Mouse (Mus musculus) lung, embryonic 16.5 days (tissue): ENCODE measurements around the gene Sh3rf1. TPM values are rescaled to one million over a fixed set of nuclear protein-coding genes. Genes with fewer than 3 reads are reported as not detected.

Experiments used
- ATAC-seq: fragments of 200-750 bp; cut with Nextera tagmentation; 2 replicates; pipeline ENCODE4 v1.8.0; 2017; ENCODE audit warnings: low read depth, mild to moderate bottlenecking, moderate library complexity
- H3K27ac ChIP-seq: fragments of 300-500 bp; sonication (generic); 2 replicates; pipeline ENCODE4 v1.5.1; 2014; ENCODE audit warnings: mild to moderate bottlenecking, control low read depth, low read length
- H3K27me3 ChIP-seq: fragments of 300-500 bp; sonication (generic); 2 replicates; pipeline ENCODE4 v1.6.1; 2014; ENCODE audit warnings: low read depth, low read length, mixed read lengths; ENCODE audit not compliant: control insufficient read depth, insufficient read depth
- H3K36me3 ChIP-seq: fragments of 300-500 bp; sonication (generic); 2 replicates; pipeline ENCODE4 v1.6.1; 2014; ENCODE audit warnings: low read length; ENCODE audit not compliant: control insufficient read depth, insufficient read depth
- H3K4me1 ChIP-seq: fragments of 300-500 bp; sonication (generic); replicated peaks from 2 replicates; pipeline ENCODE4 v1.6.1; 2014; ENCODE audit warnings: low read length, mixed read lengths; ENCODE audit not compliant: control insufficient read depth, insufficient read depth
- H3K4me2 ChIP-seq: fragments of 300-500 bp; sonication (generic); 2 replicates; pipeline ENCODE4 v1.6.1; 2014; ENCODE audit warnings: low read depth, low read length, control low read depth
- H3K4me3 ChIP-seq: fragments of 300-500 bp; sonication (generic); 2 replicates; pipeline ENCODE4 v1.5.1; 2014; ENCODE audit warnings: mild to moderate bottlenecking, low read length, control low read depth
- H3K9ac ChIP-seq: fragments of 300-500 bp; sonication (generic); 2 replicates; pipeline ENCODE4 v1.6.1; 2014; ENCODE audit warnings: low read length, control low read depth
- H3K9me3 ChIP-seq: fragments of 300-500 bp; sonication (generic); 2 replicates; pipeline ENCODE4 v1.6.1; 2016; ENCODE audit warnings: low read length; ENCODE audit not compliant: control insufficient read depth
- WGBS: fragments of 180-500 bp; shearing (Covaris S2); extraction: QIAGEN DNeasy Blood & Tissue Kit; methylation state at CpG from one replicate; pipeline ENCODE4 v1.1.7; 2014; 5-methylcytosine and 5-hydroxymethylcytosine counted together
- polyA plus RNA-seq: library from polyadenylated mRNA; unstranded; fragments of >200 nt; fragmentation: Nextera tagmentation; extraction: Ambion mirVana; gene quantifications from 2 replicates; pipeline ENCODE4 v1.2.1, GENCODE M21; 2015

Gene Sh3rf1
- polyA plus RNA-seq, 1 experiment from 2014 or later = 18.7 TPM

GRCm38 (mm10) chr8:61265390-61265789 lies 41.7 kb downstream of the Sh3rf1 start:
- Histone ChIP-seq H3K27ac (peak overlapping the region; percentile 81), H3K4me2 (peak overlapping the region; percentile 38), H3K4me3 (no peak overlapping the region; the same call in 1 of the 2 replicates), H3K4me1 (peaks cover 34% of the 10 kb centered on the region), H3K9ac (no peak overlapping the region), H3K9me3 (no peaks in the 10 kb centered on the region), H3K27me3 (no peaks in the 10 kb centered on the region), H3K36me3 (no peaks in the 10 kb centered on the region)
- ATAC-seq = peak; percentile 87
- WGBS = 27% methylated on average over 5 of the region's 5 CpGs

GRCm38 (mm10) chr8:61267061-61267460 lies 43.4 kb downstream of the Sh3rf1 start:
- H3K36me3 ChIP-seq = no peaks in the 10 kb centered on the region
- H3K4me3 ChIP-seq = no peak overlapping the region
- ATAC-seq = 0 out of 2 replicates have a peak, but pooled peaks have one; percentile 6
- 98% methylated on average over 1 of the region's 1 CpGs for WGBS
- no peaks in the 10 kb centered on the region for H3K9me3 ChIP-seq
- H3K27me3 ChIP-seq = no peaks in the 10 kb centered on the region
- H3K27ac ChIP-seq = no peak overlapping the region
- no peak overlapping the region for H3K4me2 ChIP-seq
- no peak overlapping the region for H3K9ac ChIP-seq
- peaks cover 39% of the 10 kb centered on the region for H3K4me1 ChIP-seq

GRCm38 (mm10) chr8:61267692-61268091 lies 44.0 kb downstream of the Sh3rf1 start:
- no peak overlapping the region for H3K4me3 ChIP-seq
- ATAC-seq = peak; percentile 43; the same call in 1 of the 2 replicates
- H3K9ac ChIP-seq = no peak overlapping the region
- H3K4me1 ChIP-seq = peaks cover 43% of the 10 kb centered on the region
- H3K36me3 ChIP-seq = no peaks in the 10 kb centered on the region
- no peaks in the 10 kb centered on the region for H3K27me3 ChIP-seq
- no peak overlapping the region for H3K4me2 ChIP-seq
- H3K9me3 ChIP-seq = no peaks in the 10 kb centered on the region
- no peak overlapping the region for H3K27ac ChIP-seq
- whole genome bisulfite sequencing = 32% methylated on average over 8 of the region's 8 CpGs

GRCm38 (mm10) chr8:61268233-61268916 lies 44.7 kb downstream of the Sh3rf1 start:
- Histone ChIP-seq H3K4me3 (no peak overlapping the region), H3K9ac (no peak overlapping the region), H3K36me3 (no peaks in the 10 kb centered on the region), H3K4me2 (no peak overlapping the region), H3K27ac (no peak overlapping the region), H3K9me3 (no peaks in the 10 kb centered on the region), H3K4me1 (peaks cover 49% of the 10 kb centered on the region), H3K27me3 (no peaks in the 10 kb centered on the region)
- ATAC-seq = no peak
- 73% methylated on average over 10 of the region's 10 CpGs for WGBS

- peaks cover 57% of the 10 kb centered on the region for H3K4me1 ChIP-seq
- H3K27me3 ChIP-seq = no peaks in the 10 kb centered on the region
- WGBS = 54% methylated on average over 11 of the region's 11 CpGs
These were observed 46.3 kb downstream of the Sh3rf1 start for GRCm38 (mm10) chr8:61270016-61270415.

GRCm38 (mm10) chr8:61270541-61270940 lies 46.9 kb downstream of the Sh3rf1 start:
- H3K4me3 ChIP-seq = no peak overlapping the region
- no peak overlapping the region for H3K4me2 ChIP-seq
- H3K27ac ChIP-seq = no peak overlapping the region
- no peaks in the 10 kb centered on the region for H3K9me3 ChIP-seq
- H3K36me3 ChIP-seq = no peaks in the 10 kb centered on the region
- no peak overlapping the region for H3K9ac ChIP-seq
- ATAC-seq = no peak
- H3K27me3 ChIP-seq = no peaks in the 10 kb centered on the region
- H3K4me1 ChIP-seq = peaks cover 59% of the 10 kb centered on the region
- WGBS = 67% methylated on average over 9 of the region's 9 CpGs

More at GRCm38 (mm10) chr8:61270016-61270415, 46.3 kb downstream of the Sh3rf1 start:
- no peak overlapping the region for H3K9ac ChIP-seq
- H3K4me2 ChIP-seq = no peak overlapping the region
- ATAC-seq = no peak
- no peak overlapping the region for H3K27ac ChIP-seq
- H3K4me3 ChIP-seq = no peak overlapping the region
- no peaks in the 10 kb centered on the region for H3K36me3 ChIP-seq
- no peaks in the 10 kb centered on the region for H3K9me3 ChIP-seq

- Histone ChIP-seq H3K27ac (no peak overlapping the region), H3K4me1 (peaks cover 57% of the 10 kb centered on the region)
- no peak for ATAC-seq
These were observed 47.3 kb downstream of the Sh3rf1 start for GRCm38 (mm10) chr8:61270961-61271360.

GRCm38 (mm10) chr8:61272838-61273237 lies 49.2 kb downstream of the Sh3rf1 start:
- ATAC-seq = no peak
- Histone ChIP-seq H3K27me3 (no peaks in the 10 kb centered on the region), H3K4me1 (peaks cover 66% of the 10 kb centered on the region), H3K9ac (no peak overlapping the region), H3K9me3 (no peaks in the 10 kb centered on the region), H3K4me2 (peak overlapping the region; percentile 44), H3K36me3 (no peaks in the 10 kb centered on the region), H3K4me3 (no peak overlapping the region), H3K27ac (peak overlapping the region; percentile 60)
- WGBS = 45% methylated on average over 3 of the region's 3 CpGs

More at GRCm38 (mm10) chr8:61270961-61271360, 47.3 kb downstream of the Sh3rf1 start:
- H3K9ac ChIP-seq = no peak overlapping the region
- no peaks in the 10 kb centered on the region for H3K9me3 ChIP-seq
- H3K4me3 ChIP-seq = no peak overlapping the region
- no peak overlapping the region for H3K4me2 ChIP-seq
- H3K36me3 ChIP-seq = no peaks in the 10 kb centered on the region
- H3K27me3 ChIP-seq = no peaks in the 10 kb centered on the region
- WGBS = 81% methylated on average over 4 of the region's 6 CpGs

- H3K9me3 ChIP-seq = no peaks in the 10 kb centered on the region
- H3K36me3 ChIP-seq = no peaks in the 10 kb centered on the region
- no peaks in the 10 kb centered on the region for H3K27me3 ChIP-seq
- H3K9ac ChIP-seq = no peak overlapping the region
- peak overlapping the region; percentile 44 for H3K4me2 ChIP-seq
- 39% methylated on average over 17 of the region's 17 CpGs for WGBS
- no peak for ATAC-seq
- peaks cover 67% of the 10 kb centered on the region for H3K4me1 ChIP-seq
- H3K27ac ChIP-seq = peak overlapping the region; percentile 60
- no peak overlapping the region for H3K4me3 ChIP-seq
These were observed 49.9 kb downstream of the Sh3rf1 start for GRCm38 (mm10) chr8:61273307-61274221.
